Mouse (Mus musculus) CD4-positive helper T cell, adult 2 months (primary cell): ENCODE data around the gene Dab2ip.

Experiments
- DNase-seq: peaks from one replicate; pipeline ENCODE4 v3.0.0-alpha.2; 2012; ENCODE audit warnings: low read depth, missing footprints, low spot score

The Dab2ip gene

GRCm38 (mm10) chr2:35680833-35681232 is 122.8 kb downstream of the Dab2ip start:
- DNase-seq = no peak

DNA sequence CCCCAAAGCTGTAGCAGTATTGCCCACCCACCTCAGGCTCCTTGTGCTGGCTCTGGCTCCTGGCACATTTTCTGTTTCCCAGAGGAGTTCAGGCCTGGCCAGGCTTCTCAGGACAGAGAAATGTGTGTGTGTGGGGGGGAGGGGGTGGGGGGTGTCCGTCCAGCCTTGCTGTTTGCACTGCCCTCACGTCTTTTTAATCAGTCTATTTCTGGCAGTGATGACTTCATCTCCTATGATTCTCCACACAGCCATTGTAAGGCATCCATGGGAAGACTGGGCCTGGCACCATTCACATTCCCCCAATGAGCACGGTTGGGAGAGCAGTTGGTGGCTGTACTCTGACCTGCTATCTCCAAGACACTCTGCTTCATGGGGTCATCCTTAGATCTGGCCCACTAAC is 125.9 kb downstream of the Dab2ip start:
- no peak for DNase-seq

DNA sequence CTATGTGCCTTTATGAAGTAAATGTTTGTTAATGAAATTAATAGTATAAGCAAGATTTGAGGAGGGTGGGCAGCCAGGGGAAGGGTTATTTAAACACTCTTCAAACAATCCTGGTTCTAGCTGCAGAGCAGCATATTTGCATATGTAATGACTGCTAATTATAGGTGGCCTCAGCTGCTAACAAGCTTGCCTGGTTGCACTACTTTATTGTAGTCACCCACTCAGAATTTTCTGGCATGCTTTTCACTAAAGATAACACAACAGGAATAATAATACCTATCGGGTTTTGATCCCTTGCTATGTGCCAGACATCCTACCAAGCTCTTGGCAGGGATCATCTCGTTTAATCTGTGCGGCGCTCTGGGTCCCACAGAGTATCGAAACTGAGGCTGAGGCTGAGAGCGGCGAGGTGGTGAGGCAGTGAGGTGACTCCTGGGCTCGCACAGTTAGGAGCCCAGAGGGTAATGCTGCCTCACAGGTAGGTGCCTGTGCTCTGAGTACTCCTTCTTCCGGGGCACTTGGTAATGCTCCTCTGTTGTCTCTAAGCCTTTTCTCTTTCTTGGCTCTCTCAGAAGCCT is 126.8 kb downstream of the Dab2ip start:
- no peak for DNase-seq

DNA sequence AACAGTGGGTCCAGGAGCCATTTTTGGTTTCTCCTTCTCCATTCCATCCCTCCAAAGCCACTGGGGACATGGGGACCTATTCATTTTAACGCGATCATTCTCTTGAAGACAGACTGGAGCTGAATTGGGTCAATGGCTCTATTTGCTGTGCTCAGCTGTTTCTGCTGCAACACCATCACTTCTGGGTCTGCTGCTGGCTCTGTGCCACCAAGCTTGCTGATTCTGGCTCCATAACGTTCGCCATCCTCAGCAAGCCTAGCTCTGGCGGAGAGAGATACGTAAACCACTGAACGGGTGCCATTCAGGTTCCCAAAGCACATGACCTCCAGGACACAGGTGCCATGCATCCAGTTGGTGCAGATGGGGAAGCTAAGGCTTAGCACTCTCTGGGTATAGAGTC is 128.0 kb downstream of the Dab2ip start:
- DNase-seq = no peak

- no peak for DNase-seq
These were observed 129.5 kb downstream of the Dab2ip start for GRCm38 (mm10) chr2:35687557-35688070.

GRCm38 (mm10) chr2:35688121-35688520 is 130.1 kb downstream of the Dab2ip start:
- DNase-seq = no peak

DNA sequence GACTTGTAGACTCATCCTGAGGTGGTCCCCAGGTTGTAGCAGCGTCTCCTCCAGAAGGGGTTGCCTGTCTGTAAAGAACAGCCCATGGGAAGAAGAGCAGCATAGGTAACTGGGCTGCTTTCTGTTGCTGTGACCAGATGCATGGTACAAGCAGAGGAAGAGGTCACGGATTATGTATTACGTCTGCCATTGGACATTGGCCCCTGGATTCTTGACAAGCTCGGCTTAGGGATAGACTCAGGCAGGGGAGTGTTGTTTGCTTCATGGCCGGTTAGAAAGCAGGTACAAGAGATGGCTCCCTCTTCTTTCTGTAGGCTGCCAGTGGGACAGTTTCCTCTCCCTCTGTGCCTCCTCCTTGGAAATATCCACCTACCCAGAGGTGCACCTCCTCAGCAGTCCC is 130.5 kb downstream of the Dab2ip start:
- DNase-seq = no peak

GRCm38 (mm10) chr2:35689881-35690280 is 131.8 kb downstream of the Dab2ip start:
- DNase-seq = no peak

DNA sequence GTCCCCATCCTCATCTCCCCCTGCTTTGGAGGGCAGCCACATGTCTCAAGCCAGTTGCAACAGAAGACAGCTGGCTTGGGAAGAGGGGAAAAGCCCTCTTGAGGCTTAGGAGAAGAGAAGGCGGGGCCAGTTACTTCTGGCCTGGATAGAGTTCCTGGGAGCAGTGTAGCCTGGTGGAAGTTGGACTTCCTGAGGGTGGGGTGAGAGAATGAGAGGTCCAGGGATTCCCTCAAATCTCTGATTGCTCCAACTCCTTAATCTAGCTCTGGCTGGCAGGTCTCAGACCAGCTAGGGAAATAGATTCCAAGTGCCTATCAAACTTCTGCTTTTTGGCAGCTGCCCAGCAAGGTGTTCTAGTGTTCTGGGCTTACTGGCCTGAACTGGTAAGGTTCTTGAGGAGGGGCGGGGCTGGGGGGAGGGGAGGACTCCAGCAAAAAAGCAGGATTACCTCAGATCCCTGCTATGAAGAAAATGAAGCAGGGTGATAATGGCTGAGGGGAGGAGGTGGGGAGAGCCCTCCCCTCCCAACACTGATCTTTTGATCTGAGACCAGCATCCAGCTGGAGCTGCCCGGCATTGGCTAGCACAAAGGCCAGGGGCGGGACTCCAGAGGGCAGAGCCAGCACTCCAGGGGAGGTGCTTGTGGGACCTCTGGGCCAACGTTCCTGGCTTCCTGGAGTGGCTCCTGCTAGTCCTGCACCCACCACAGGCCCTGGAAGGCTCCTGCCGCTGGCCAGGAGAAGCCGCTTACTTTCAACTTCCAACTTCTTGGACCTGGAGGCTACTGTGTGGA is 133.4 kb downstream of the Dab2ip start:
- no peak for DNase-seq

DNA sequence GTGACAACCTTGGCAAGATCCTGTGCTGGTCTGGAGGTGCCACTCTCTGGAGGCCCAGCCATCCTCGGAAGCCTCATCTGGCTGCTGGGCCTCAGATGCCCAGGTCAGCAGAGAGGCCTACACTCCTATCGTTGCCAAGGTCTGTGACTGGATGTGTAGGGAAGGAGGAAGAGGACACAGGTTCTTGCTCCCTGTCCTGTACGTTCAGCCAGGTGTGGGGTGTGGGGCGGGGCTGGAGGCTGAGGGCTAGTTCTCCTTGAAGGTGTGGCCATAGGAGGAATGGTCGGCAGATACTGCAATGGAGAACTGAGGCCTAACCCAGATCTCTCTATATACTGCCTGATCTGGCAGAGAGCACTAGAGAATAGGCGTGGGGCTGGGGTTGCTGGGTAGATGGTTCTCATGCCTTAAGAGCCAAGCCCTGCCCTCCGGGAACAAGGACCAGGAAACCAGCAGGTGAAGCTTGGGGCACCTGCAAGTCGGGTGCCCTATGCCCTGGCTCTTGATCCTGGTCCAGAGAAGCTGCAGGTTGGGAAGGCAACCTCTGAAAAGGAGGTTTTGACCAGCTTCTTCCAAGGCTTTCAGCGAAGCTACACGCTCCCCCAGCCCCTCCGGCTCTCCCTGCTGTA is 134.3 kb downstream of the Dab2ip start:
- DNase-seq = no peak

GRCm38 (mm10) chr2:35693037-35693436 is 135.0 kb downstream of the Dab2ip start:
- no peak for DNase-seq

- DNase-seq = no peak
These were observed 136.0 kb downstream of the Dab2ip start for GRCm38 (mm10) chr2:35694111-35694510.

- DNase-seq = no peak
These were observed 138.1 kb downstream of the Dab2ip start for GRCm38 (mm10) chr2:35696193-35696541.

GRCm38 (mm10) chr2:35696542-35697391 is 138.7 kb downstream of the Dab2ip start:
- no peak for DNase-seq

- no peak for DNase-seq
These were observed 139.7 kb downstream of the Dab2ip start for GRCm38 (mm10) chr2:35697768-35698167.

DNA sequence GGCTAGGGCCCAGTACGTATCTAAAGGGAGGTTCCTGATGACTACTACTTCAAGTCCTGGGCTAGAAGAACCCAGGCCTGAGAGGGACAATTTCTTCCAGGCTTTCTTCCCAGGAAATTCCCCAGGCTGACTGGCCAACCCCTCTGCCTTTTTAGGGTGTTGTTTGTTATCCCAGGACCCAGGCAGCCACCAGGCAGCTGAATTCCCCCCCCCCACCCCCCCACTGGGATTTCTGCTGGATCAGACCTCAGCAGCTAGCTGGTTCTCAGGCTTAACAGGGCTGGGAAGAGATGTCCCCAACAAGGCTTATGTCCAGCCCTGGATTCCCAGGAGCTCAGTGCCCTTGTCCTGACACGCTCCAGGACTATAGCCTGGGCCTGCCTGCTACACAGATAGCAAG is 142.9 kb downstream of the Dab2ip start:
- no peak for DNase-seq

- no peak for DNase-seq
These were observed 143.9 kb downstream of the Dab2ip start for GRCm38 (mm10) chr2:35702001-35702400.

GRCm38 (mm10) chr2:35702608-35703007 is 144.5 kb downstream of the Dab2ip start:
- no peak for DNase-seq

GRCm38 (mm10) chr2:35703241-35703640 is 145.2 kb downstream of the Dab2ip start:
- no peak for DNase-seq

DNA sequence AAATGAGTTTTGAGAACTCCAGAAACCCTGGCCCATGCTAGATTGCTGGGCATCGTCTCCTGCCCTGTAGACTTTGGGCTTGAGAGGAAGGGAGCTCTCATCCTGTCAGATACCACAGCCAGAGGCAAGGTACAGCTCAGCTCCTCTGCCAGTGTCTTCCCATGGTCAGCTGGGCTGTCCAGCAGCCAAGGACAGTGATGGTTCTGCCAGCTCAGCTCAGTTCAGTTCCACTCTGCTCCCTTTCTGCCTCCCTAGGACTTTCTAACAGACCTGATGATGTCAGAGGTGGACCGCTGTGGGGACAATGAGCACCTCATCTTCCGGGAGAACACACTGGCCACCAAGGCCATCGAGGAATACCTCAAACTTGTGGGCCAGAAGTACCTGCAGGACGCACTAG is 154.5 kb downstream of the Dab2ip start:
- no peak for DNase-seq

DNA sequence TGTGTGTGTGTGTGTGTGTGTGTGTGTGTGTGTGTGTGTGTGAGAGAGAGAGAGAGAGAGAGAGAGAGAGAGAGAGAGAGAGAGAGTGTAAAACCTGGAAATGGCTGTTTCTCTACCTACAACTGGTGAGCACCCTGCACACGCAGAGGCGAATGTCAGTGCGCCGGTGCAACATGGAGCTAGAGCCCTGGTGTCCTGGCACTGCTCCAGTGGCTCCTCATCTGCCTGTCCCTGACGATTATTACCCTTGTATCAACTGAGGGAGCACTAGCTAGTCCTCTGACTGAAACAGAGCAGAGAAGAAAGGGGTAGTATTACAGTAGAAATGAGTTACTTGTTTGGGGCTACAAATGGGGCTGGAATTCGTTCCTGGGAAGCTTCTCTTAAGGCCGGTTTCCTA is 155.4 kb downstream of the Dab2ip start:
- no peak for DNase-seq

GRCm38 (mm10) chr2:35714742-35715167 is 156.7 kb downstream of the Dab2ip start:
- DNase-seq = no peak
